Mouse (Mus musculus) MEL (cell line): ENCODE measurements around the gene Lpcat1. TPM values are rescaled to one million over a fixed set of nuclear protein-coding genes. Genes with fewer than 3 reads are reported as not detected.
A peak's percentile ranks its signal among the peaks of the same experiment; 100 is the strongest.

Experiments
- DNase-seq: peaks from one replicate; pipeline ENCODE4 v3.0.0; 2011; ENCODE audit warnings: low read depth, low spot score
- H3K27ac ChIP-seq: 2 replicates; pipeline ENCODE4 v1.5.1; 2012; ENCODE audit warnings: low read depth, mild to moderate bottlenecking, control low read depth, low read length, moderate library complexity; ENCODE audit not compliant: control insufficient read depth
- H3K27me3 ChIP-seq, 2 experiments: fragments of 150-350 bp in 1 of 2; sonication (generic) in 1 of 2; 2 replicates each; pipeline ENCODE4 v1.6.1; 2012; ENCODE audit warnings: low read length in 2 of 2, mild to moderate bottlenecking in 2 of 2, improper control_type of control experiment in 1 of 2, moderate library complexity in 1 of 2; ENCODE audit not compliant: insufficient read depth in 2 of 2, control insufficient read depth in 1 of 2
- H3K36me3 ChIP-seq, 2 experiments: 2 replicates each; pipeline ENCODE4 v1.6.1; 2012 to 2014; ENCODE audit warnings: low read length in 2 of 2, improper control_type of control experiment in 1 of 2, inconsistent platforms in 1 of 2, mild to moderate bottlenecking in 1 of 2; ENCODE audit not compliant: insufficient read depth in 2 of 2, control insufficient read depth in 1 of 2
- H3K4me1 ChIP-seq, 2 experiments: fragments of 150-350 bp in 1 of 2; sonication (generic) in 1 of 2; 2 replicates each; pipeline ENCODE4 v1.6.1; 2012; ENCODE audit warnings: low read length in 2 of 2, improper control_type of control experiment in 1 of 2, mild to moderate bottlenecking in 1 of 2; ENCODE audit not compliant: insufficient read depth in 2 of 2, control insufficient read depth in 1 of 2
- H3K4me3 ChIP-seq, 2 experiments: fragments of 150-350 bp in 1 of 2; sonication (generic) in 1 of 2; 2 replicates each; pipeline ENCODE4 v1.5.1; 2012; ENCODE audit warnings: low read depth in 2 of 2, low read length in 2 of 2, mild to moderate bottlenecking in 2 of 2, moderate library complexity in 2 of 2, control low read depth in 1 of 2, improper control_type of control experiment in 1 of 2; ENCODE audit not compliant: control insufficient read depth in 1 of 2, insufficient read depth in 1 of 2
- H3K79me2 ChIP-seq: 2 replicates; pipeline ENCODE4 v1.6.1; 2012; ENCODE audit warnings: mild to moderate bottlenecking, low read length, moderate library complexity; ENCODE audit not compliant: control insufficient read depth, poor library complexity, insufficient read depth
- H3K9ac ChIP-seq: 2 replicates; pipeline ENCODE4 v1.6.1; 2012; ENCODE audit warnings: low read depth, mild to moderate bottlenecking, control low read depth, low read length, moderate library complexity; ENCODE audit not compliant: control insufficient read depth, poor library complexity, severe bottlenecking
- H3K9me3 ChIP-seq: fragments of 150-350 bp; sonication (generic); replicated peaks from 2 replicates; pipeline ENCODE4 v1.6.1; 2012; ENCODE audit warnings: mild to moderate bottlenecking, low read length, improper control_type of control experiment, moderate library complexity; ENCODE audit not compliant: insufficient read depth
- CHD1 ChIP-seq: IDR thresholded peaks from 2 replicates; pipeline ENCODE4 v1.6.1; 2012; ENCODE audit warnings: low read depth, mild to moderate bottlenecking, inconsistent platforms, low read length, improper control_type of control experiment
- CTCF ChIP-seq, 3 experiments: IDR thresholded peaks in 2 of 3; conservative IDR thresholded peaks in 1 of 3; 2 replicates each; pipeline ENCODE4 v1.5.1; 2011 to 2012; ENCODE audit warnings: low read length in 3 of 3, low read depth in 2 of 3, mild to moderate bottlenecking in 2 of 3, improper control_type of control experiment in 1 of 3, inconsistent platforms in 1 of 3, mixed read lengths in 1 of 3, moderate library complexity in 1 of 3; ENCODE audit not compliant: control insufficient read depth in 1 of 3, insufficient read depth in 1 of 3, poor library complexity in 1 of 3, severe bottlenecking in 1 of 3
- ELF1 ChIP-seq: IDR thresholded peaks from 2 replicates; pipeline ENCODE4 v1.6.1; 2014; ENCODE audit warnings: low read depth, mild to moderate bottlenecking, inconsistent platforms, low read length, improper control_type of control experiment, moderate library complexity
- EP300 ChIP-seq, 2 experiments: IDR thresholded peaks; 2 replicates each; pipeline ENCODE4 v1.6.1; 2011; ENCODE audit warnings: improper control_type of control experiment in 2 of 2, low read length in 2 of 2, low read depth in 1 of 2, mild to moderate bottlenecking in 1 of 2
- HCFC1 ChIP-seq: IDR thresholded peaks from 2 replicates; pipeline ENCODE4 v1.6.1; 2012; ENCODE audit warnings: low read depth, mild to moderate bottlenecking, inconsistent platforms, low read length, improper control_type of control experiment, moderate library complexity
- JUND ChIP-seq: IDR thresholded peaks from 2 replicates; pipeline ENCODE4 v1.6.1; 2011; ENCODE audit warnings: low read depth, mild to moderate bottlenecking, improper control_type of control experiment, low read length
- KAT2A ChIP-seq: conservative IDR thresholded peaks from 2 replicates; pipeline ENCODE4 v1.6.1; 2012; ENCODE audit warnings: low read depth, low read length, improper control_type of control experiment, inconsistent platforms
- MAFK ChIP-seq: IDR thresholded peaks from 2 replicates; pipeline ENCODE4 v1.6.1; 2011; ENCODE audit warnings: low read depth, mild to moderate bottlenecking, low read length, improper control_type of control experiment, borderline replicate concordance
- MXI1 ChIP-seq: IDR thresholded peaks from 2 replicates; pipeline ENCODE4 v1.6.1; 2011; ENCODE audit warnings: mild to moderate bottlenecking, low read depth, low read length, improper control_type of control experiment
- MYB ChIP-seq: IDR thresholded peaks from 2 replicates; pipeline ENCODE4 v1.6.1; 2011; ENCODE audit warnings: mild to moderate bottlenecking, low read depth, low read length, improper control_type of control experiment
- NELFE ChIP-seq: IDR thresholded peaks from 2 replicates; pipeline ENCODE4 v1.6.1; 2011; ENCODE audit warnings: low read depth, low read length, improper control_type of control experiment
- NRF1 ChIP-seq: IDR thresholded peaks from 2 replicates; pipeline ENCODE4 v1.6.1; 2014; ENCODE audit warnings: low read depth, mild to moderate bottlenecking, inconsistent platforms, low read length, improper control_type of control experiment, moderate library complexity; ENCODE audit not compliant: poor library complexity, insufficient read depth, severe bottlenecking
- POLR2A ChIP-seq, 2 experiments: IDR thresholded peaks; 2 replicates each; pipeline ENCODE4 v1.6.1; 2011 to 2012; ENCODE audit warnings: low read length in 2 of 2, mild to moderate bottlenecking in 2 of 2, control low read depth in 1 of 2, improper control_type of control experiment in 1 of 2, low read depth in 1 of 2, moderate library complexity in 1 of 2; ENCODE audit not compliant: control insufficient read depth in 1 of 2, insufficient read depth in 1 of 2, poor library complexity in 1 of 2
- POLR2AphosphoS5 ChIP-seq: IDR thresholded peaks from 2 replicates; pipeline ENCODE4 v1.6.1; 2012; ENCODE audit warnings: low read depth, borderline replicate concordance, mild to moderate bottlenecking, inconsistent platforms, low read length, moderate library complexity, mixed read lengths
- RAD21 ChIP-seq: IDR thresholded peaks from 2 replicates; pipeline ENCODE4 v1.6.1; 2011; ENCODE audit warnings: mild to moderate bottlenecking, low read depth, low read length, improper control_type of control experiment
- SMC3 ChIP-seq: IDR thresholded peaks from 2 replicates; pipeline ENCODE4 v1.6.1; 2011; ENCODE audit warnings: low read depth, low read length, improper control_type of control experiment
- TAL1 ChIP-seq: IDR thresholded peaks from 2 replicates; pipeline ENCODE4 v1.6.1; 2012; ENCODE audit warnings: mild to moderate bottlenecking, inconsistent platforms, low read length, moderate library complexity, mixed read lengths
- TBP ChIP-seq: IDR thresholded peaks from 2 replicates; pipeline ENCODE4 v1.8.0; 2011; ENCODE audit warnings: low read depth, low read length, improper control_type of control experiment
- TCF12 ChIP-seq: IDR thresholded peaks from 2 replicates; pipeline ENCODE4 v1.6.1; 2014; ENCODE audit warnings: low read depth, mild to moderate bottlenecking, inconsistent platforms, low read length, improper control_type of control experiment, moderate library complexity
- UBTF ChIP-seq: IDR thresholded peaks from 2 replicates; pipeline ENCODE4 v1.6.1; 2012; ENCODE audit warnings: low read depth, mild to moderate bottlenecking, inconsistent platforms, low read length, improper control_type of control experiment, moderate library complexity, borderline replicate concordance; ENCODE audit not compliant: insufficient read depth
- USF1 ChIP-seq: IDR thresholded peaks from 2 replicates; pipeline ENCODE4 v1.6.1; 2014; ENCODE audit warnings: low read depth, mild to moderate bottlenecking, inconsistent platforms, low read length, improper control_type of control experiment, moderate library complexity
- USF2 ChIP-seq, 2 experiments: IDR thresholded peaks; 2 replicates each; pipeline ENCODE4 v1.6.1; 2011 to 2012; ENCODE audit warnings: improper control_type of control experiment in 2 of 2, low read length in 2 of 2, borderline replicate concordance in 1 of 2, inconsistent platforms in 1 of 2, low read depth in 1 of 2, mild to moderate bottlenecking in 1 of 2; ENCODE audit not compliant: insufficient read depth in 1 of 2
- ZC3H11A ChIP-seq: IDR thresholded peaks from 2 replicates; pipeline ENCODE4 v1.6.1; 2012; ENCODE audit warnings: low read depth, mild to moderate bottlenecking, inconsistent platforms, low read length, improper control_type of control experiment
- ZMIZ1 ChIP-seq: IDR thresholded peaks from 2 replicates; pipeline ENCODE4 v1.6.1; 2012; ENCODE audit warnings: low read depth, mild to moderate bottlenecking, inconsistent platforms, low read length, improper control_type of control experiment, moderate library complexity
- ZNF384 ChIP-seq: IDR thresholded peaks from 2 replicates; pipeline ENCODE4 v1.6.1; 2012; ENCODE audit warnings: low read depth, mild to moderate bottlenecking, inconsistent platforms, low read length, improper control_type of control experiment
- polyA plus RNA-seq, 2 experiments: library from polyadenylated mRNA; stranded (reverse) in 1 of 2; unstranded in 1 of 2; fragments of >175 nt in 1 of 2; fragments of >200 nt in 1 of 2; gene quantifications; 2 replicates each; pipeline versions ENCODE4 v1.2.1 to v1.2.4; 2012; ENCODE audit warnings: low replicate concordance in 2 of 2, low read depth in 1 of 2; ENCODE audit not compliant: insufficient read length in 2 of 2, insufficient read depth in 1 of 2, missing spikeins in 1 of 2
- total RNA-seq: library from RNA; depleted of rRNA; stranded (reverse); fragments of 300-350 nt; gene quantifications from 2 replicates; pipeline ENCODE4 v1.2.3, GENCODE M21; 2012

Gene Lpcat1
- total and polyA plus RNA-seq, 3 experiments: 31.5 to 38.8 TPM; not detected in 1

DNA sequence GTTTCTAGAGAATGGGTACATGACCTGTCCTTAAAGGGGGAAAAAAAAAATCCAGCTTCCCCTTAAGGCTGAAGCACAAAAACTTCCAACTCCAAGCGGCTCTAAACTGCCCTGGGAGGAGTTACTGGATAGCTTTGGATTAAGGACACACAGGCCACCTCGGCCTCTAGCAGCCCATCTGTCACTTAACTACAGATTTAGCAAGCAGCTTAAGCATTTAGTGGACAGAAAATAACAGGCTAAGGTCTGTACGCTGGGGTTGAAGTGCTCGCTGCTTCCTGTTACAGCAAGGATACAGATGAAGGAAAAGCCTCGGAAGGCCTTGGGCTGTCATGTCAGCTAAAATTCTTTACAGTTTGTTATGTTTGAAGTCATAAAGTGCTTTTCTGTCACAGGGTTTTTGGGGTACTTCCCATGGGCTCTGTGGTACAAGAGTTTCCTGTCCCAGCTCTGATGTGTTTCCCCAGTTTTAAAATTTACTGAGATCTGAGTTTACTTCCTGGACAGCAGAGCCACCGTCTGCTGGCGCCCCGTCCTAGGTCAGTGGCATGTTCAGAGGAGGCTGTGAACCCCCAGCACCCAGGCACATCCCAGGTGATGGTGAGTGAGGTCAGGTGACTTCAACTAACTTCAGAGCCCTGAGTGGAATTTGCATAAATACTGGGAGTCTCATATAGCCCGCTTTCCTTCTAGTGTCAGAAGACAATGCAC lies 2.4 kb downstream of the Lpcat1 start:
- peaks cover 0 to 9% of the 10 kb centered on the region in 2 experiments; a peak in 3 of 4 replicates for H3K36me3 ChIP-seq
- TF ChIP-seq JUND (no peak), NRF1 (no peak), MXI1 (no peak)
- no peak for DNase-seq

DNA sequence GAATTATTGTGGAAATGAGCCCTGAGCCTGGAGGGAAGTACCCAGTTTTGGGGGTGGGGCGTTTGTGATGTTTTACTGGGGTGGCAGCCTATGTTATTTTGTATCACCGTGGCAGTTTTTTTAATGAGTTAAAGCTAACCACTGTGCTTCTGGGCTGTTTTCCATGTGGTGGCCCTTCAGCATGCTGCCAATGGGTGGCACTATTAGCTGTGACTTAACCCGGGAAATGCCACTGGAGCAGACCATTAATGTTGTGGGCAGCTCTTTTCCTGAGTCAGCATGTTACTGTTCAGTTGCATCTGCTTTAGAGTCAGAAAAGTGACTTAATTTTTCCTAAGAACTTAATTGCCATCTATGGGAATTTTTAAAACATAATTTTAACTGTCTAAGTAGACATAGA lies 5.5 kb downstream of the Lpcat1 start:
- Histone ChIP-seq H3K9ac (no peak overlapping the region), H3K9me3 (no peaks in the 10 kb centered on the region), H3K36me3 (peaks cover 0 to 28% of the 10 kb centered on the region in 2 experiments; a peak in 3 of 4 replicates), H3K27me3 (no peaks in the 10 kb centered on the region), H3K4me1 (peaks cover 14 to 34% of the 10 kb centered on the region in 2 experiments), H3K4me3 (no peak overlapping the region), H3K27ac (no peak overlapping the region)
- no peak for DNase-seq
- no peak for TF ChIP-seq MXI1
- TF ChIP-seq CTCF (IDR thresholded peaks at IDR 0.05 in 2 of 3, conservative IDR thresholded peaks at IDR 0.05 in 1 of 3; ENCODE audit: control insufficient read depth in 1 of 3, insufficient read depth in 1 of 3, low read depth in 2 of 3, low read length in 3 of 3, poor library complexity in 1 of 3, severe bottlenecking in 1 of 3): peak in 2 of 3 experiments; percentile 16 to 20; a peak in 1 of 6 replicates
- 0 out of 2 replicates have a peak, but pooled peaks have one; percentile 47 for TF ChIP-seq MAFK
- TF ChIP-seq UBTF: no peak
- TF ChIP-seq, all 39 proteins: peak for 2
- H3K79me2 ChIP-seq: peaks cover 45% of the 10 kb centered on the region

More for the DNA sequence above, 2.4 kb downstream of the Lpcat1 start:
- Histone ChIP-seq H3K4me3 (no peak overlapping the region), H3K9me3 (no peaks in the 10 kb centered on the region), H3K79me2 (peaks cover 38% of the 10 kb centered on the region), H3K27me3 (no peaks in the 10 kb centered on the region), H3K27ac (no peak overlapping the region), H3K4me1 (peaks cover 0 to 12% of the 10 kb centered on the region in 2 experiments; a peak in 3 of 4 replicates), H3K9ac (no peak overlapping the region)

DNA sequence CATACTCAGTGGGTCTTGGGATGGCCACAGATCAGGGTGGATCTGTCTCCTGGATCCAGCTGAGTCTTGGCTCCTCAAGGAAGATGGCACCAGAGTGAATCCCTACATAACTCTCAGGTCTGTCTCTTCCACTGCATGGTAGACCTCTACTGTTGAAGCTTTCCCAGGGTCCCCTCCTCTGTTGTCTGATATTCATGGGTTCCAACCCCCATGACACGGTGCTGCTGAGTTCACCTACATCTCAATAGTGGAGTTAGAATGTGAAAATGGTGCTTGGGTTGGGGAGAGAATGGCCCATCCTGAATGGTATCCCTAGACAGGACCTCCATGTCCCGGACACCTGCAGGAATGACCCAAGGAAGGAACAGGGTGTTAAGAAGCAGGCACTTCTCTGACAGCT lies 6.7 kb downstream of the Lpcat1 start:
- peaks cover 0 to 22% of the 10 kb centered on the region in 2 experiments; a peak in 3 of 4 replicates for H3K36me3 ChIP-seq
- H3K4me1 ChIP-seq: peaks cover 14 to 28% of the 10 kb centered on the region in 2 experiments
- no peaks in the 10 kb centered on the region for H3K27me3 ChIP-seq
- no peak overlapping the region for H3K4me3 ChIP-seq
- no peaks in the 10 kb centered on the region for H3K9me3 ChIP-seq
- no peak overlapping the region for H3K27ac ChIP-seq
- no peak for DNase-seq
- no peak overlapping the region for H3K9ac ChIP-seq
- H3K79me2 ChIP-seq: peaks cover 45% of the 10 kb centered on the region
- TF ChIP-seq POLR2AphosphoS5: no peak
- no peak for TF ChIP-seq TBP
- no peak for TF ChIP-seq ZC3H11A
- TF ChIP-seq RAD21: no peak
- no peak for TF ChIP-seq USF1
- TF ChIP-seq TAL1: no peak
- no peak for TF ChIP-seq POLR2A (IDR thresholded peaks at IDR 0.05; ENCODE audit: control insufficient read depth in 1 of 2, insufficient read depth in 1 of 2, low read depth in 1 of 2, low read length in 2 of 2, poor library complexity in 1 of 2)
- TF ChIP-seq JUND: no peak
- TF ChIP-seq USF2 (IDR thresholded peaks at IDR 0.05; ENCODE audit: borderline replicate concordance in 1 of 2, insufficient read depth in 1 of 2, low read depth in 1 of 2, low read length in 2 of 2): no peak
- no peak for TF ChIP-seq MYB
- no peak for TF ChIP-seq KAT2A
- no peak for TF ChIP-seq ZMIZ1
- TF ChIP-seq ZNF384: no peak
- no peak for TF ChIP-seq CHD1
- TF ChIP-seq TCF12: no peak
- no peak for TF ChIP-seq NELFE
- TF ChIP-seq ELF1: no peak
- no peak for TF ChIP-seq HCFC1
- TF ChIP-seq EP300 (IDR thresholded peaks at IDR 0.05; ENCODE audit: low read depth in 1 of 2, low read length in 2 of 2): no peak
- TF ChIP-seq SMC3: no peak
